Mouse (Mus musculus) adrenal gland, postnatal 14 days (tissue): Measurements from ENCODE around the gene Polr2h. TPM values are rescaled to one million over a fixed set of nuclear protein-coding genes. Genes with fewer than 3 reads are reported as not detected.

Experiments
- total RNA-seq: library from RNA; stranded (reverse); gene quantifications from 2 replicates; pipeline ENCODE4 v1.2.3, GENCODE M21; 2021

Gene Polr2h
- total RNA-seq, 1 experiment from 2014 or later = 33.1 TPM

Other genes with a start within 250 kb of the Polr2h start
- gene Eif2b5, start 218.8 kb upstream of the Polr2h start, total RNA-seq = 61.6 and 62.7 TPM in 2 replicates
- 43.3 and 43.8 TPM in 2 replicates for gene Dvl3, start 200.7 kb upstream of the Polr2h start, total RNA-seq
- 292 and 316 TPM in 2 replicates for gene Ap2m1, start 182.2 kb upstream of the Polr2h start, total RNA-seq
- gene Abcf3, start 169.1 kb upstream of the Polr2h start, total RNA-seq = 73.4 and 77.8 TPM in 2 replicates
- 1.4 and 2.1 TPM in 2 replicates for gene Vwa5b2, start 128.2 kb upstream of the Polr2h start, total RNA-seq
- 8.7 and 10.8 TPM in 2 replicates for gene Eef1akmt4, start 106.1 kb upstream of the Polr2h start, total RNA-seq
- not detected in 2 replicates for gene Gm49333, start 106.1 kb upstream of the Polr2h start, total RNA-seq
- gene Alg3, start 105.9 kb upstream of the Polr2h start, total RNA-seq = 23.0 and 24.2 TPM in 2 replicates
- 31.7 and 50.9 TPM in 2 replicates for gene Camk2n2, start 96.4 kb upstream of the Polr2h start, total RNA-seq
- gene Ece2, start 87.8 kb upstream of the Polr2h start, total RNA-seq = 12.1 and 13.2 TPM in 2 replicates
- 220 and 224 TPM in 2 replicates for gene Psmd2, start 66.0 kb upstream of the Polr2h start, total RNA-seq
- gene Eif4g1, start 49.4 kb upstream of the Polr2h start, total RNA-seq = 379 and 389 TPM in 2 replicates
- gene Fam131a, start 24.4 kb upstream of the Polr2h start, total RNA-seq = 12.5 and 12.6 TPM in 2 replicates
- gene Clcn2, start 81 bp downstream of the Polr2h start, total RNA-seq = 19.5 and 26.8 TPM in 2 replicates
- 5.2 and 5.9 TPM in 2 replicates for gene Chrd, start 15.5 kb downstream of the Polr2h start, total RNA-seq
- 0.71 and 2.8 TPM in 2 replicates for gene Thpo, start 16.8 kb downstream of the Polr2h start, total RNA-seq